Mouse (Mus musculus) right cerebral cortex, postnatal 14 days (tissue): ENCODE measurements around the gene Slfn8.
A peak's percentile ranks its signal among the peaks of the same experiment; 100 is the strongest.
"Not testable (repeated sequence)": the region's sequence is repeated elsewhere in the genome, so short reads cannot be mapped to it uniquely, and the experiment has no call there.

ENCODE experiments used
- DNase-seq: peaks from one replicate; pipeline ENCODE4 v3.0.0; 2022

Gene Slfn8

GRCm38 (mm10) chr11:83020621-83021020 lies at the start of gene Slfn8:
TSS of gene Slfn8 (minus strand) at chr11:83020810.
- DNase-seq = peak; percentile 12

GRCm38 (mm10) chr11:83067982-83068694 lies 47.5 kb upstream of the Slfn8 start:
- no peak for DNase-seq

- no peak for DNase-seq
Measured at GRCm38 (mm10) chr11:83066640-83067531, 46.3 kb upstream of the Slfn8 start.

- DNase-seq = no peak
Measured at GRCm38 (mm10) chr11:83065441-83066344, 45.1 kb upstream of the Slfn8 start.

GRCm38 (mm10) chr11:83064946-83065345 lies 44.3 kb upstream of the Slfn8 start, which contains the start of gene Slfn2:
TSS of gene Slfn2 (plus strand) at chr11:83065112.
- DNase-seq = no peak

GRCm38 (mm10) chr11:83063941-83064349 lies 43.3 kb upstream of the Slfn8 start:
- DNase-seq = no peak

- no peak for DNase-seq
Measured at GRCm38 (mm10) chr11:83063126-83063525, 42.5 kb upstream of the Slfn8 start.

- no peak for DNase-seq
Measured at GRCm38 (mm10) chr11:83061806-83062205, 41.2 kb upstream of the Slfn8 start.

- DNase-seq = no peak
Measured at GRCm38 (mm10) chr11:83060412-83061020, 39.9 kb upstream of the Slfn8 start.

- DNase-seq = peak; percentile 43
Measured at GRCm38 (mm10) chr11:83057863-83058262, 37.3 kb upstream of the Slfn8 start.

- no peak for DNase-seq
Measured at GRCm38 (mm10) chr11:83045642-83046041, 25.0 kb upstream of the Slfn8 start.

GRCm38 (mm10) chr11:83043891-83044290 lies 23.3 kb upstream of the Slfn8 start:
- DNase-seq = no peak

- no peak for DNase-seq
Measured at GRCm38 (mm10) chr11:83041000-83041399, 20.4 kb upstream of the Slfn8 start.

GRCm38 (mm10) chr11:83040325-83040724 lies 19.7 kb upstream of the Slfn8 start:
- DNase-seq = no peak

GRCm38 (mm10) chr11:83039796-83040195 lies 19.2 kb upstream of the Slfn8 start:
- no peak for DNase-seq

- DNase-seq = no peak
Measured at GRCm38 (mm10) chr11:83039156-83039555, 18.5 kb upstream of the Slfn8 start.

GRCm38 (mm10) chr11:83038686-83039085 lies 18.1 kb upstream of the Slfn8 start:
- DNase-seq = not testable (repeated sequence)

GRCm38 (mm10) chr11:83019561-83020519 lies 770 bp downstream of the Slfn8 start:
- not testable (repeated sequence) for DNase-seq

- DNase-seq = no peak
Measured at GRCm38 (mm10) chr11:83016093-83016492, 4.5 kb downstream of the Slfn8 start.

GRCm38 (mm10) chr11:83013356-83013755 lies 7.3 kb downstream of the Slfn8 start:
- DNase-seq = no peak
